Mouse (Mus musculus) neural tube, embryonic 15.5 days (tissue): ENCODE measurements around the gene Golga2. TPM values are rescaled to one million over a fixed set of nuclear protein-coding genes. Genes with fewer than 3 reads are reported as not detected.

ENCODE experiments used
- ATAC-seq: fragments of 200-750 bp; cut with Nextera tagmentation; 2 replicates; pipeline ENCODE4 v1.8.0; 2017; ENCODE audit warnings: mild to moderate bottlenecking, moderate TSS enrichment, moderate library complexity; ENCODE audit not compliant: low FRiP score
- H3K27ac ChIP-seq: fragments of 300-500 bp; sonication (generic); replicated peaks from 2 replicates; pipeline ENCODE4 v1.5.1; 2015; ENCODE audit warnings: mild to moderate bottlenecking, inconsistent platforms
- H3K27me3 ChIP-seq: fragments of 300-500 bp; sonication (generic); replicated peaks from 2 replicates; pipeline ENCODE4 v1.6.1; 2015; ENCODE audit warnings: inconsistent platforms
- H3K36me3 ChIP-seq: fragments of 300-500 bp; sonication (generic); 2 replicates; pipeline ENCODE4 v1.6.1; 2015; ENCODE audit warnings: inconsistent platforms
- H3K4me1 ChIP-seq: fragments of 300-500 bp; sonication (generic); 2 replicates; pipeline ENCODE4 v1.6.1; 2015; ENCODE audit warnings: inconsistent platforms
- H3K4me2 ChIP-seq: fragments of 300-500 bp; sonication (generic); 2 replicates; pipeline ENCODE4 v1.6.1; 2015; ENCODE audit warnings: inconsistent platforms, mild to moderate bottlenecking, moderate library complexity
- H3K4me3 ChIP-seq: fragments of 300-500 bp; sonication (generic); replicated peaks from 2 replicates; pipeline ENCODE4 v1.5.1; 2015; ENCODE audit warnings: mild to moderate bottlenecking, inconsistent platforms
- H3K9ac ChIP-seq: fragments of 300-500 bp; sonication (generic); replicated peaks from 2 replicates; pipeline ENCODE4 v1.6.1; 2015; ENCODE audit warnings: mild to moderate bottlenecking, inconsistent platforms
- H3K9me3 ChIP-seq: fragments of 300-500 bp; sonication (generic); replicated peaks from 2 replicates; pipeline ENCODE4 v1.6.1; 2016; ENCODE audit warnings: inconsistent platforms
- WGBS: fragments of 180-500 bp; shearing (Covaris S2); methylation state at CpG from one replicate; pipeline ENCODE4 v1.1.7; 2015; ENCODE audit warnings: mixed read lengths; 5-methylcytosine and 5-hydroxymethylcytosine counted together
- polyA plus RNA-seq: library from polyadenylated mRNA; unstranded; fragments of >200 nt; fragmentation: Nextera tagmentation; extraction: Ambion mirVana; gene quantifications from 2 replicates; pipeline ENCODE4 v1.2.1, GENCODE M21; 2015

The Golga2 gene
- polyA plus RNA-seq, 1 experiment from 2014 or later: 31.3 TPM

GRCm38 (mm10) chr2:32340836-32341633 lies 53.9 kb downstream of the Golga2 start:
- peaks cover 36% of the 10 kb centered on the region for H3K36me3 ChIP-seq
- no peak for ATAC-seq
- H3K4me2 ChIP-seq: no peak overlapping the region
- peaks cover 17% of the 10 kb centered on the region for H3K4me1 ChIP-seq
- no peak overlapping the region for H3K4me3 ChIP-seq
- no peaks in the 10 kb centered on the region for H3K27me3 ChIP-seq
- H3K9me3 ChIP-seq: no peaks in the 10 kb centered on the region
- no peak overlapping the region for H3K27ac ChIP-seq
- WGBS: 81% methylated on average over 13 of the region's 13 CpGs
- no peak overlapping the region for H3K9ac ChIP-seq

GRCm38 (mm10) chr2:32341634-32341939 lies 54.4 kb downstream of the Golga2 start:
- Histone ChIP-seq H3K9me3 (no peaks in the 10 kb centered on the region), H3K4me3 (no peak overlapping the region), H3K4me2 (no peak overlapping the region), H3K27me3 (no peaks in the 10 kb centered on the region), H3K27ac (no peak overlapping the region), H3K4me1 (peaks cover 17% of the 10 kb centered on the region), H3K9ac (no peak overlapping the region), H3K36me3 (peaks cover 30% of the 10 kb centered on the region)
- WGBS: 78% methylated on average over 4 of the region's 4 CpGs
- no peak for ATAC-seq

GRCm38 (mm10) chr2:32342039-32342438 lies 54.9 kb downstream of the Golga2 start:
- H3K4me2 ChIP-seq: no peak overlapping the region
- H3K36me3 ChIP-seq: peaks cover 26% of the 10 kb centered on the region
- no peak overlapping the region for H3K27ac ChIP-seq
- no peaks in the 10 kb centered on the region for H3K27me3 ChIP-seq
- H3K9me3 ChIP-seq: no peaks in the 10 kb centered on the region
- peaks cover 20% of the 10 kb centered on the region for H3K4me1 ChIP-seq
- H3K4me3 ChIP-seq: no peak overlapping the region
- WGBS: 85% methylated on average over 4 of the region's 4 CpGs
- no peak for ATAC-seq
- H3K9ac ChIP-seq: no peak overlapping the region

- H3K36me3 ChIP-seq: peaks cover 21% of the 10 kb centered on the region
- peak; percentile 16; the same call in 1 of the 2 replicates for ATAC-seq
- H3K4me2 ChIP-seq: no peak overlapping the region
- no peak overlapping the region; the same call in 1 of the 2 replicates for H3K9ac ChIP-seq
- H3K9me3 ChIP-seq: no peaks in the 10 kb centered on the region
- WGBS: 60% methylated on average over 6 of the region's 6 CpGs
- H3K4me3 ChIP-seq: no peak overlapping the region
- peaks cover 21% of the 10 kb centered on the region for H3K4me1 ChIP-seq
- H3K27me3 ChIP-seq: no peaks in the 10 kb centered on the region
- H3K27ac ChIP-seq: 0 out of 2 replicates have a peak overlapping the region, but pooled peaks have one; percentile 8
These were observed 55.6 kb downstream of the Golga2 start for GRCm38 (mm10) chr2:32342539-32343350.

GRCm38 (mm10) chr2:32343351-32343671 lies 56.1 kb downstream of the Golga2 start:
- H3K4me2 ChIP-seq: no peak overlapping the region
- H3K27me3 ChIP-seq: no peaks in the 10 kb centered on the region
- no peak overlapping the region for H3K4me3 ChIP-seq
- peaks cover 16% of the 10 kb centered on the region for H3K36me3 ChIP-seq
- ATAC-seq: no peak
- H3K4me1 ChIP-seq: peaks cover 21% of the 10 kb centered on the region
- WGBS: 96% methylated on average over 2 of the region's 2 CpGs
- no peak overlapping the region for H3K9ac ChIP-seq
- no peak overlapping the region for H3K27ac ChIP-seq
- H3K9me3 ChIP-seq: no peaks in the 10 kb centered on the region

- no peak overlapping the region for H3K4me3 ChIP-seq
- no peaks in the 10 kb centered on the region for H3K9me3 ChIP-seq
- no peak for ATAC-seq
- WGBS: 68% methylated on average over 10 of the region's 10 CpGs
- no peak overlapping the region for H3K27ac ChIP-seq
- H3K4me2 ChIP-seq: no peak overlapping the region
- peaks cover 21% of the 10 kb centered on the region for H3K4me1 ChIP-seq
- no peak overlapping the region for H3K9ac ChIP-seq
- peaks cover 19% of the 10 kb centered on the region for H3K36me3 ChIP-seq
- H3K27me3 ChIP-seq: no peaks in the 10 kb centered on the region
These were observed 56.9 kb downstream of the Golga2 start for GRCm38 (mm10) chr2:32344056-32344455.

GRCm38 (mm10) chr2:32344598-32345321 lies 57.6 kb downstream of the Golga2 start:
- 71% methylated on average over 14 of the region's 14 CpGs for WGBS
- no peak for ATAC-seq
- no peak overlapping the region for H3K4me2 ChIP-seq
- no peak overlapping the region for H3K27ac ChIP-seq
- H3K9ac ChIP-seq: no peak overlapping the region
- H3K4me1 ChIP-seq: peaks cover 27% of the 10 kb centered on the region
- peaks cover 15% of the 10 kb centered on the region for H3K36me3 ChIP-seq
- H3K4me3 ChIP-seq: no peak overlapping the region
- H3K9me3 ChIP-seq: no peaks in the 10 kb centered on the region
- no peaks in the 10 kb centered on the region for H3K27me3 ChIP-seq

GRCm38 (mm10) chr2:32347019-32347418 lies 59.8 kb downstream of the Golga2 start:
- no peak overlapping the region for H3K27ac ChIP-seq
- H3K4me2 ChIP-seq: no peak overlapping the region
- H3K4me1 ChIP-seq: peaks cover 49% of the 10 kb centered on the region
- H3K9me3 ChIP-seq: no peaks in the 10 kb centered on the region
- 77% methylated on average over 6 of the region's 6 CpGs for WGBS
- no peaks in the 10 kb centered on the region for H3K27me3 ChIP-seq
- H3K4me3 ChIP-seq: no peak overlapping the region
- ATAC-seq: no peak
- H3K36me3 ChIP-seq: peaks cover 13% of the 10 kb centered on the region; the same call in 1 of the 2 replicates
- H3K9ac ChIP-seq: no peak overlapping the region

GRCm38 (mm10) chr2:32348311-32348710 lies 61.1 kb downstream of the Golga2 start:
- no peak overlapping the region for H3K9ac ChIP-seq
- H3K36me3 ChIP-seq: peaks cover 13% of the 10 kb centered on the region; the same call in 1 of the 2 replicates
- H3K27ac ChIP-seq: no peak overlapping the region
- H3K9me3 ChIP-seq: no peaks in the 10 kb centered on the region
- H3K27me3 ChIP-seq: no peaks in the 10 kb centered on the region
- no peak overlapping the region for H3K4me3 ChIP-seq
- 85% methylated on average over 11 of the region's 11 CpGs for WGBS
- no peak overlapping the region for H3K4me2 ChIP-seq
- ATAC-seq: no peak
- peaks cover 40% of the 10 kb centered on the region for H3K4me1 ChIP-seq

- no peak overlapping the region for H3K27ac ChIP-seq
- H3K27me3 ChIP-seq: no peaks in the 10 kb centered on the region
- H3K4me1 ChIP-seq: peaks cover 39% of the 10 kb centered on the region
- no peak for ATAC-seq
- H3K4me2 ChIP-seq: peak overlapping the region; percentile 79; the same call in 1 of the 2 replicates
- no peak overlapping the region for H3K9ac ChIP-seq
- H3K4me3 ChIP-seq: no peak overlapping the region
- peaks cover 13% of the 10 kb centered on the region; the same call in 1 of the 2 replicates for H3K36me3 ChIP-seq
- H3K9me3 ChIP-seq: no peaks in the 10 kb centered on the region
- 67% methylated on average over 8 of the region's 8 CpGs for WGBS
These were observed 62.6 kb downstream of the Golga2 start for GRCm38 (mm10) chr2:32349625-32350255.

- 49% methylated on average over 13 of the region's 13 CpGs for WGBS
- Histone ChIP-seq H3K27ac (no peak overlapping the region), H3K9ac (no peak overlapping the region), H3K4me2 (peak overlapping the region; percentile 79), H3K9me3 (no peaks in the 10 kb centered on the region), H3K27me3 (no peaks in the 10 kb centered on the region), H3K4me3 (no peak overlapping the region; the same call in 1 of the 2 replicates), H3K36me3 (peaks cover 13% of the 10 kb centered on the region; the same call in 1 of the 2 replicates), H3K4me1 (peaks cover 39% of the 10 kb centered on the region)
- ATAC-seq: no peak
These were observed 63.4 kb downstream of the Golga2 start for GRCm38 (mm10) chr2:32350471-32351051.
